Mouse (Mus musculus) Patski (cell line): ENCODE data around the gene Hist1h2aa. TPM values are rescaled to one million over a fixed set of nuclear protein-coding genes. Genes with fewer than 3 reads are reported as not detected.

ENCODE experiments used
- ATAC-seq: fragments of 100-300 bp; one replicate; pipeline ENCODE4 v1.8.0; 2021
- CTCF ChIA-PET: fragments of 350-600 bp; sonication (Branson Sonifier 250); formaldehyde crosslinking; loops from one replicate; lab custom pipeline; 2022; ENCODE audit warnings: inconsistent platforms; lab: Charles Lee
- POLR2A ChIA-PET: fragments of 350-600 bp; sonication (Branson Sonifier 250); formaldehyde crosslinking; loops from one replicate; lab custom pipeline; 2022; ENCODE audit warnings: antibody characterized with exemption, inconsistent platforms; lab: Charles Lee
- DNase-seq: peaks from one replicate; pipeline ENCODE4 v3.0.0-alpha.2; 2011; ENCODE audit warnings: low read depth, low spot score
- H3K27me3 ChIP-seq: fragments of 371-371 bp; one replicate; pipeline ENCODE4 v1.5.1; 2021
- CTCF ChIP-seq: fragments of 100-300 bp; IDR thresholded peaks from one replicate; pipeline ENCODE4 v1.5.1; 2021
- in situ Hi-C: fragments of 300-500 bp; cut with MboI; formaldehyde crosslinking; loops from 3 replicates; pipeline ENCODE4 v1.11.1; 2018; ENCODE audit warnings: low pct_unique_long_range_greater_than_20kb, mixed read lengths
- polyA plus RNA-seq: library from polyadenylated mRNA; unstranded; gene quantifications from one replicate; pipeline ENCODE4 v1.2.3, GENCODE M21; 2021

The Hist1h2aa gene
- polyA plus RNA-seq, result not detected

DNA sequence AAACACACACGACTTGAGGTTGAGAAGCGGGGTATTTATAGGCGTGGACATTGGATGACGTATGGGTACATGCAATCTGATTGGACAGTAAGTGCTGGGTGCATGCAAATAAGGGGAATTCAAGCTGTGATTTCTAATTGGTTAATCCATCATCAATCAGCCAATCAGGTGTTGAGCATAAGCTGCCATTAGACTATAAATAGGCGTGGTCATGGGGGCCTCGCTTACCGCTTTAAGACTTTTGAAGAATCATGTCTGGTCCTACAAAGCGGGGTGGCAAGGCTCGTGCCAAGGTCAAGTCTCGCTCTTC, at the start of gene Hist1h2aa:
Hist1h2aa (plus strand) TSS at position 252 of the 310 bp plus-strand sequence.
- no peak for TF ChIP-seq CTCF
- POLR2A ChIA-PET, result no interaction called here

DNA sequence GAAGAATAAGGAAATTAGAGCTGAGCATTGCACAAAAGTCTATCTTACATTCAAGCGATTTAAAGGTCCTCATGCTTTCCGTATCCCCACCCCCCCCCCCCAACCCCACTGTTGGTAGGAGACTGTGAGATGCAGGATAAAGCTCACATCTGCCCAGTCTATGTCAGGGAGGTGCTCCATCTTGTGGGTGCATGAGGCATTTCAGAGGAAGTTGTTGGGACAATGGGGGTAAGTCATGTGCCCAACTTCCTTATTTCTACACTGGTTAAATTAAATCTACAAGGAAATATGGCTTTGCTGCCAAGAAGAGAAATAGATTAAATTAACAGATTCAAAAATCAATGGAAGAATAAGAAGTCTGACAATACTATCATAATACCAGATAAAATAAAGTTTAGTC, 48.7 kb upstream of the Hist1h2aa start:
- in situ Hi-C loops, result no loop called here
- peak; percentile 60 for TF ChIP-seq CTCF
- H3K27me3 ChIP-seq, result peaks cover 4% of the 10 kb centered on the region
- ATAC-seq (no peak), DNase-seq (no peak)
- POLR2A ChIA-PET, result interaction anchor here (1.3 kb wide), 1 partner anchor 64 kb away, joined by 3 read pairs; no protein-coding TSS in a partner anchor
- CTCF ChIA-PET, result no interaction called here

More for the DNA sequence above, at the start of gene Hist1h2aa:
- DNase-seq (no peak), ATAC-seq (no peak)
- CTCF ChIA-PET, result interaction anchor here (1.6 kb wide), 1 partner anchor 11 kb away, joined by 3 read pairs; no protein-coding TSS in a partner anchor
- in situ Hi-C loops, result no loop called here
- H3K27me3 ChIP-seq, result no peaks in the 10 kb centered on the region

DNA sequence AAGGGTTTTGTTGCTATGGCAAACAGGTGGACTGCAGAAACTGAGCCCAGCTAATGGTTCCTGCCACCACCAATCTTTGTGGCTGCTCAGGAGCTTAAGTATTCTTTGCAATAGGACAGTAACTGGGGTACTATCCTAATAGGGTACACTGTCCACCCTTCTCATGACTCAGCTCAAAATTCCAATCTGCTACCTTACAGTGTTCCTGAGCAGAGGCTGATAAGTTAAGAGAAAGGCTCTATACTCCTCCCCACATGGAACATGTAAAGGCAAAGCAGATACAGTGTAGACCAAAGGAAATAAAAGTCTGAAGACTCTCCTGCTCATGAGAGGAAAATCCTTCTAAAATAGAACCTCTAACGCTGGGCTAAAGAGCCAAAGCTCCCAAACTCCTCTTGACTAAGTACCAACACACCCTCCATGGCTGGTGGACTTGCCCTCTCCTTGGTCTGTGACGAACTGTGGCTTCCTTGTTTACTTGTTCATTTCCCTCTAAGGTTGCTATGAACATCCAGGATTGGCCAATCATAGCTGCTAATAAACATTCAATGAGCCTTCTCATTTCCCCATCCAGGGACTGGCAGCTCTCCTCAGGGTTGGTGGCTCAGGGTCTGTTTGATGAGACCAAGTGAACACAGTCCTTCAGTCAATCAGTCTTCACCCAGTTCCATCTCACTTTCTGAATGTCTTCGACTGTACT, 47.1 kb upstream of the Hist1h2aa start:
- in situ Hi-C loops, result no loop called here
- no peak for TF ChIP-seq CTCF
- CTCF ChIA-PET, result no interaction called here
- peaks cover 4% of the 10 kb centered on the region for H3K27me3 ChIP-seq
- POLR2A ChIA-PET, result no interaction called here
- DNase-seq (no peak), ATAC-seq (no peak)

DNA sequence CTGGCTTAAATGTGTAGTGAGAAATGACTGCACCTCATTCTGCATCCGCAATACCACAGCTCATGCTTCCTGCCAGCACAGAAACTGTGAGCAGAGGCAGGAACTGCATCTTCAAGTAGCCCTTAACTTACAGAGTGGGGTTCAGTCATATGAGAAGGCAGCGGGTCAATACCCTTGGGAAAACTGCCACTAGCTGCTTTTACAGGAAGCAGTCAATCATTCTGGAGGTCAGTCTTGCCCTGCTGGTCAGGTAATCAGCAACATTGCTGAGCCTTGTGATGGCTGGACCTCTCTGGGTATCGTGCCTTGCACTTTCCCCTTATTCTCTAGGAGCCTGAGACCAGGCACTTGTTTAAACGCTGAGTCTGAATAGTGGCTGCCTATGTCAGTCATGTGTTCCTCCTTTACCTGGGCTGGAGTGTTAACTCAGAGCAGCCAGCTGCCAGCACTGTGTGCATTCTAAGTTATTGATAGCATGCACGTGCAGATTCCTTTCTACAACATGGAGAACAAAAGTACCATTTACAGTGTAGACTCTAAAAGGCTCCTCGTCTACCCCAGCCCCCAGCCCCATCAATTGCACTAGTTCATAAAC, 45.2 kb upstream of the Hist1h2aa start:
- DNase-seq (no peak), ATAC-seq (no peak)
- TF ChIP-seq CTCF, result no peak
- H3K27me3 ChIP-seq, result no peaks in the 10 kb centered on the region
- in situ Hi-C loops, result no loop called here
- ChIA-PET CTCF (no interaction called here), POLR2A (no interaction called here)

DNA sequence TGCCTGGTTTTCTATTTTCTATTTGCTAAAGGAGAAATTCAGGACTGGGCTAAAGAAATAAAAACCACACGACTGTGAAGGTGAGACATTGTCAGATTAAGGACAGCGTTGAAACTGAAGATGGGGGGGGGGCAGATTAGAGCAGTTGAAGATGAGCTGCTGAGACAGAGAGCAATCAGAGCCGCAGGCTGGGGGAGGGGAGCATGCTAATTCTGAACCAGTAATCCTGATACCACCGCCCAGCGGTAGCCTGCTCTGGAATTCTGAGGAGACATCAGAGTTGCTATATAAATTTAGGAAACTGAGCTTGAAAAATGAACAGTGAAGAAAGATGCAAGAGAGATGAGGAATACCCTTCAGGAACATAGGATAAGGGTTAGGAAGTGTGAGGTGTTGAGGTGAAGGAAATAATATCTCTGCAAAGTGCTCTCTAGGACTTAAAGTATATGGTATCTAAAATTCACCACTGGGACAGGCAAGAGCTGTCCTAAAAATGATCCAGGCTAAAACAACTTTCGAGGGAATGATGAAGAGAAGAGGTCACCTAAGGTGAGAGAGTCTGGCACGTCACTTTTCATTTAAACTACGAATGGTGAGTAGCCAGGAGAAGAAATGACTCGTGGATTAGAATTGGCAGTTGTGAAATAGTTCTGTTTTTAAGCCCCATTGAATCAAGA, 41.5 kb upstream of the Hist1h2aa start:
- no peak for TF ChIP-seq CTCF
- H3K27me3 ChIP-seq, result no peaks in the 10 kb centered on the region
- CTCF ChIA-PET, result no interaction called here
- in situ Hi-C loops, result no loop called here
- POLR2A ChIA-PET, result no interaction called here
- ATAC-seq, result no peak
- DNase-seq, result no peak

DNA sequence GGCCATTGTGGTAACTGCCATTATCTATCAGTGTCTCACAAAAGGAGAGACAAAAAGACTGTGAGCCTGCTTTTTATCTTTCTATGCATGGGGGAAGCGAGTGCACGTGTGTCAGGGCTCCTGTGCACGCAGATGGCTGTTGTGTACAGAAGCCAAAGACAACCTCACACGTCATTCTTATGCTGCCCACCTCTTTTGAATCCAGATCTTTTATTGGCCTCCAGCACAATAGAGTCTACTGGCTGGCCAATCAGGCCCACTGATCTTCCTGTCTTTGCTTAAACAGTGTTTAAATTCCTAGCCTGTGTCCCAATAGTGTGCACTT, 41.0 kb upstream of the Hist1h2aa start:
- CTCF ChIA-PET, result no interaction called here

DNA sequence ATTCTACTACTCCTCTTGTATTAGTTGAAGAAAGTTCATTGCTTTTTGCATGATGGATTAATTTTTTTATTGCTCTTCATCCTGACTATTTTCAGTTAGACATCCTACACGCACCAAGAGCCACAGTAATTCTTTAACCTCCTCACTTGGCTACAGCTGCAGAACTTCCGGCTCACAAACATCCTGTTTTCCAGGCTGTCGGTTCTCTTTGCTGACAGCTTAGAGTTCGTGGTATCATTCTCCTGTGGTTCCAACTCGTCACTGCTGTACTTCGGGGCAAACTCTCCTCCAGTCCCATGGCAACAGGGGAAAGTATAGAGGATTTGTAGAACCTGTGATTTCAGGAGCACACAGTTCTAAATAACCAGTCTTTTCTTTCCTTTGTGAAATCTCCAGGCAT, 36.0 kb upstream of the Hist1h2aa start:
- ATAC-seq, result no peak
- no peak for DNase-seq
- TF ChIP-seq CTCF, result no peak

More for the DNA sequence above, 41.0 kb upstream of the Hist1h2aa start:
- POLR2A ChIA-PET, result no interaction called here
- no peak for DNase-seq
- in situ Hi-C loops, result no loop called here
- H3K27me3 ChIP-seq, result no peaks in the 10 kb centered on the region
- TF ChIP-seq CTCF, result no peak
- ATAC-seq, result no peak

DNA sequence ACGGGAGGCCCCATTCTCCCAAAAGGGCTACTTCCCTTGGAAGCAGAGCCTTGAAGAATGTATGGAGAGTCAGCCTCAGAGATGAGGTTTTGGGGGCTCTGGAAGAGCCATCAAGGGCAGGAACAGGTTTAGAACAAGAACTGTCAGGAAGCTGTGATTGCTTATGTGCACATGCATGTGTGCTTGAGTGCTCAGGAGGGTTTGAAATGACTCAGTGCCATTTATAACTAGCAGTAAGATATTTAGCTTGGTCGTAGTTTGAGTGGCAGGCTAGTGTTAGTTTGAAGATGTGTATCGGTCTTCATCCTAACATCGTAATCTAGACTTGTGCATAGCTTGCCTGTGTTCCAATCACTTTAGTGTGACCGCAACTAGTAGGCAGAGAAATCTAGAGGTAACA, 27.4 kb upstream of the Hist1h2aa start:
- H3K27me3 ChIP-seq, result no peaks in the 10 kb centered on the region
- ATAC-seq, result no peak
- CTCF ChIA-PET, result no interaction called here
- in situ Hi-C loops, result no loop called here
- DNase-seq, result no peak
- TF ChIP-seq CTCF, result no peak
- POLR2A ChIA-PET, result no interaction called here

More for the DNA sequence above, 36.0 kb upstream of the Hist1h2aa start:
- in situ Hi-C loops, result no loop called here
- POLR2A ChIA-PET, result no interaction called here
- H3K27me3 ChIP-seq, result no peaks in the 10 kb centered on the region
- CTCF ChIA-PET, result no interaction called here

DNA sequence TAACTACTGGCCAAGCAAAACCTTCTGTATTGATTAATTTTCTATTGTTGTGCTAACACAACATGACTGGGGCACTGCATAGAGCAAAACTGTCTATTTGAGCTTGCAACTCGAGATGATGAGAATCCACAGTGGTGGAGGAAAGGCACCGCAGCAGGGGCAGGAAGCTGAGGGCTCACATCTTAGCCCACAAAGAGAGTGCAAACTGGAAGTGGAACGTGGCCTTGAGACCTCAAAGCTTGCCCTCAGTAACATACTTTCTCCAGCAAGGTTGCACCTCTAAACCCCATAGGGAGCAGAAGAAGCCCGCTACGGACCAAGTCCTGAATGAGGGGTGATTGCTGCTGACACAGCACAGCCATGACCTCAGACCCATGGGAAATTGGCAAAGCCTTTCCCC, 24.1 kb upstream of the Hist1h2aa start:
- TF ChIP-seq CTCF, result no peak
- H3K27me3 ChIP-seq, result no peaks in the 10 kb centered on the region
- in situ Hi-C loops, result no loop called here
- ChIA-PET POLR2A (no interaction called here), CTCF (no interaction called here)
- DNase-seq (no peak), ATAC-seq (no peak)

DNA sequence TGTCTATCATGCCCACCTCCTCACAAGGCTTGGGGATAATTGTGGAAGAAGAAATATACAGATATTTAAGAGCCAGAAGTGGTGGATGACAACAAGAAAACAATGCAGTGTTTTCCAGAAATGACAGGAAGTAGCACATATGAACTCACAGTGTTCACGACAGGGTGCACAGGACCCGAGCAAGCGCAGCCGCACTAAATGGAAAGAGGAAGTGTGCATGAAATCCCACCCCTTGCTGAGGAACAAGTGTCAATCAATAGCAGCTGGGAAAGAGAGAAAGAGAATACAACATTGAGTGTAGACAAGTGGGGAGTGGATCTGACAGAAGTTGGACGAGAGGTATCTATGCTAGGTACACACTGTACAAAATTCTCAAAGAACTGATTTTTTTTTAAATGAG, 22.9 kb upstream of the Hist1h2aa start:
- CTCF ChIA-PET, result no interaction called here
- no peaks in the 10 kb centered on the region for H3K27me3 ChIP-seq
- in situ Hi-C loops, result no loop called here
- no peak for TF ChIP-seq CTCF
- POLR2A ChIA-PET, result no interaction called here
- ATAC-seq (no peak), DNase-seq (no peak)

DNA sequence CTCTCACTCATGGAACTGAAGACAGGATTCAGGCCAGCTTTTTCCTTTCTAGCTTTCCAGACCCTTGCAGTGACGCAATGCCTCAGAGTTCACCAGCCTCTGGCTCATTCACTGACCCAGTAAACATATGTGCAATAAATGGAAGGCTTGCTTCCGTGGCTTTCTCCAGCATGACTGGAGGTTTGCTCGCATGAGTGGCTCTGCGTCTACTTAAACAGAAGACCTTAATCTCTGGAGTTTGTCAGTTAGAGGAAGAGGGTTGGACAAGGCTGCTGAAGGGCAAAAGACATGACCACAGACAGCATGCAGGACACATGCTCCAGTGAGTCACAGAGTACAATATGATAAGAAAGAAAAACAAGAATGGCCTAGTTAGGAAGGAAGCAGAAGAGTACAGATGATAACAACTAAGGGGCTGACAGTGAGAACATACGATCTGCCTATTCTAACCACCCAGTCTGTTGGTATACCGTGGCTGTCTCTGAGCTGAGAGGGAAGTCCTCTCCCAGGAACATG, 20.4 kb upstream of the Hist1h2aa start:
- in situ Hi-C loops, result no loop called here
- ChIA-PET POLR2A (no interaction called here), CTCF (interaction anchor here (0.9 kb wide), 1 partner anchor 9 kb away, joined by 3 read pairs; no protein-coding TSS in a partner anchor)
- DNase-seq (peak; percentile 47), ATAC-seq (peak; percentile 65)
- TF ChIP-seq CTCF, result no peak
- H3K27me3 ChIP-seq, result no peaks in the 10 kb centered on the region
